ENCODE assay signal across 23 mouse cellular contexts in the genomic region with DNA sequence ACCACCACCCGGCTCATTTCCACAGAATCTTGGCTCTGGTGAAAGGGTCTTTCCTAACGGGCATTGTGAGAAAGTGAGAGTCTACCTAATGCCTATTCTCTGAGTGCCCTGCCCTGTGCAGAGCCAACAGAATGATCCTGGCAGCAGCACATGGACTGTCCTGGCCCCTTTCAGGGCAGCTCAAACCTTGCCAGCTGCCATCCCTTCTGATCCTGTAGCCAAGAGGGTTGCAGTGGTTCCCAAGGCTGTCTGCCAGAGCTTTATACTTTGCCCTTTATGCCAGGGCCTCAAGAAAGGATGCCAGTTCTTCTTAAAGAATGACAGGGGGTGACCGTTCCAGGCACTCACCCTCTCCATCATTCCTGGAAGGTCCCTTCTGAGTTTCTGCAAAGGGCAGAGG. TPM values are rescaled to one million over a fixed set of nuclear protein-coding genes. Genes with fewer than 3 reads are reported as not detected.
A peak's percentile ranks its signal among the peaks of the same experiment; 100 is the strongest.
DNase-seq lines count a peak whose midpoint lies in the region; ATAC-seq and TF ChIP-seq lines count a peak whose summit lies in the region.
"Had no signal": no experiment of that assay in that cellular context is flagged by ENCODE, and none has a peak within 500 bp of the region (broad histone marks: within the 10 kb centered on the region; RNA-seq: fewer than 3 reads in every experiment).

No protein-coding gene starts in this region.

- H3K4me1 ChIP-seq in forebrain, embryonic 14.5 days (ENCODE audit: control insufficient read depth, insufficient read depth, low read length), result no peaks in the 10 kb centered on the region
- H3K4me1 ChIP-seq in forebrain, embryonic 13.5 days, result no peaks in the 10 kb centered on the region
- no peaks in the 10 kb centered on the region for H3K4me1 ChIP-seq in hindbrain, postnatal 0 days (ENCODE audit: insufficient read depth, low read length)
- no peaks in the 10 kb centered on the region for H3K4me1 ChIP-seq in hindbrain, embryonic 12.5 days
- H3K4me1 ChIP-seq in midbrain, postnatal 0 days (ENCODE audit: insufficient read depth, low read length), result no peaks in the 10 kb centered on the region
- no peaks in the 10 kb centered on the region for H3K4me1 ChIP-seq in midbrain, embryonic 13.5 days (replicated peaks)

- no peak for TF ChIP-seq CTCF in hindbrain, postnatal 0 days (IDR thresholded peaks at IDR 0.05; ENCODE audit: low read depth)
- no peak for TF ChIP-seq CTCF in midbrain, postnatal 0 days (IDR thresholded peaks at IDR 0.05)

- no peak for ATAC-seq in forebrain, embryonic 14.5 days
- ATAC-seq in forebrain, embryonic 13.5 days, result no peak
- ATAC-seq in hindbrain, postnatal 0 days, result peak; percentile 77; the same call in 1 of the 2 replicates
- no peak for ATAC-seq in hindbrain, embryonic 12.5 days (ENCODE audit: low FRiP score)
- ATAC-seq in midbrain, postnatal 0 days (ENCODE audit: low FRiP score), result no peak
- ATAC-seq in midbrain, embryonic 13.5 days, result no peak
- ATAC-seq: activated CD4-positive, CD25-positive, alpha-beta regulatory T cell, adult 4 months had no signal

- H3K9me3 ChIP-seq in forebrain, embryonic 14.5 days (replicated peaks; ENCODE audit: control insufficient read depth, low read length), result no peaks in the 10 kb centered on the region
- no peaks in the 10 kb centered on the region for H3K9me3 ChIP-seq in forebrain, embryonic 13.5 days (replicated peaks)
- H3K9me3 ChIP-seq in hindbrain, postnatal 0 days (ENCODE audit: low read length), result no peaks in the 10 kb centered on the region
- H3K9me3 ChIP-seq in hindbrain, embryonic 12.5 days (replicated peaks), result no peaks in the 10 kb centered on the region
- H3K9me3 ChIP-seq in midbrain, postnatal 0 days (ENCODE audit: low read length), result no peaks in the 10 kb centered on the region
- H3K9me3 ChIP-seq in midbrain, embryonic 13.5 days, result no peaks in the 10 kb centered on the region
- H3K9me3 ChIP-seq: embryonic facial prominence, embryonic 15.5 days; hindbrain, embryonic 10.5 days; intestine, embryonic 15.5 days; lung, embryonic 15.5 days; megakaryocyte, embryonic 14.5 days had no signal

- no peak overlapping the region for H3K27ac ChIP-seq in forebrain, embryonic 14.5 days (ENCODE audit: low read depth, low read length)
- no peak overlapping the region for H3K27ac ChIP-seq in forebrain, embryonic 13.5 days
- no peak overlapping the region for H3K27ac ChIP-seq in hindbrain, postnatal 0 days
- no peak overlapping the region for H3K27ac ChIP-seq in hindbrain, embryonic 12.5 days
- no peak overlapping the region for H3K27ac ChIP-seq in midbrain, postnatal 0 days (ENCODE audit: low read depth, low read length)
- no peak overlapping the region for H3K27ac ChIP-seq in midbrain, embryonic 13.5 days
- H3K27ac ChIP-seq: hindbrain, embryonic 10.5 days; intestine, embryonic 15.5 days; layer of hippocampus, adult 2 months; liver, embryonic 14.5 days had no signal

- H3K36me3 ChIP-seq in forebrain, embryonic 14.5 days (ENCODE audit: control insufficient read depth, insufficient read depth, low read length), result no peaks in the 10 kb centered on the region
- no peaks in the 10 kb centered on the region for H3K36me3 ChIP-seq in forebrain, embryonic 13.5 days (ENCODE audit: poor library complexity, severe bottlenecking)
- H3K36me3 ChIP-seq in hindbrain, postnatal 0 days (ENCODE audit: insufficient read depth, low read length), result no peaks in the 10 kb centered on the region
- H3K36me3 ChIP-seq in hindbrain, embryonic 12.5 days, result no peaks in the 10 kb centered on the region
- no peaks in the 10 kb centered on the region for H3K36me3 ChIP-seq in midbrain, postnatal 0 days (ENCODE audit: insufficient read depth, low read length)
- no peaks in the 10 kb centered on the region for H3K36me3 ChIP-seq in midbrain, embryonic 13.5 days
- H3K36me3 ChIP-seq: embryonic facial prominence, embryonic 15.5 days; hindbrain, embryonic 10.5 days; intestine, embryonic 15.5 days; lung, embryonic 15.5 days had no signal

- no peak overlapping the region for H3K4me3 ChIP-seq in forebrain, embryonic 14.5 days (ENCODE audit: low read depth, low read length)
- no peak overlapping the region for H3K4me3 ChIP-seq in forebrain, embryonic 13.5 days
- H3K4me3 ChIP-seq in hindbrain, postnatal 0 days (ENCODE audit: low read length), result no peak overlapping the region
- no peak overlapping the region for H3K4me3 ChIP-seq in hindbrain, embryonic 12.5 days
- no peak overlapping the region for H3K4me3 ChIP-seq in midbrain, postnatal 0 days (ENCODE audit: low read depth, low read length)
- no peak overlapping the region for H3K4me3 ChIP-seq in midbrain, embryonic 13.5 days (replicated peaks)
- H3K4me3 ChIP-seq: embryonic facial prominence, embryonic 15.5 days; hindbrain, embryonic 10.5 days; intestine, embryonic 15.5 days; layer of hippocampus, adult 2 months; lung, embryonic 15.5 days; megakaryocyte, embryonic 14.5 days had no signal

- H3K27me3 ChIP-seq in forebrain, embryonic 14.5 days (replicated peaks; ENCODE audit: control insufficient read depth, insufficient read depth, low read length), result no peaks in the 10 kb centered on the region
- no peaks in the 10 kb centered on the region for H3K27me3 ChIP-seq in forebrain, embryonic 13.5 days
- no peaks in the 10 kb centered on the region for H3K27me3 ChIP-seq in hindbrain, postnatal 0 days (ENCODE audit: insufficient read depth, low read length)
- no peaks in the 10 kb centered on the region for H3K27me3 ChIP-seq in hindbrain, embryonic 12.5 days
- H3K27me3 ChIP-seq in midbrain, postnatal 0 days (ENCODE audit: insufficient read depth, low read length), result no peaks in the 10 kb centered on the region
- no peaks in the 10 kb centered on the region for H3K27me3 ChIP-seq in midbrain, embryonic 13.5 days
- H3K27me3 ChIP-seq: embryonic facial prominence, embryonic 15.5 days; lung, embryonic 15.5 days had no signal

- 57% methylated on average over 3 of the region's 3 CpGs for WGBS in forebrain, embryonic 14.5 days
- WGBS in forebrain, embryonic 13.5 days, result 75% methylated on average over 3 of the region's 3 CpGs
- 51% methylated on average over 3 of the region's 3 CpGs for WGBS in hindbrain, postnatal 0 days
- 84% methylated on average over 3 of the region's 3 CpGs for WGBS in hindbrain, embryonic 12.5 days
- 69% methylated on average over 3 of the region's 3 CpGs for WGBS in midbrain, postnatal 0 days
- WGBS in midbrain, embryonic 13.5 days, result 89% methylated on average over 3 of the region's 3 CpGs

- peak; percentile 30 for DNase-seq in adrenal gland, adult 2 months
- DNase-seq in adrenal gland, adult 18-20 months (ENCODE audit: low spot score in 2 of 2), result no peak
- peak; percentile 49 for DNase-seq in forebrain, embryonic 14.5 days (ENCODE audit: low spot score)
- DNase-seq in hindbrain, postnatal 0 days (ENCODE audit: low spot score), result peak; percentile 65
- peak; percentile 64 for DNase-seq in midbrain, postnatal 0 days (ENCODE audit: low spot score)
- DNase-seq: cerebellum, adult 9-10 months; gastrocnemius, postnatal 10 days; kidney, adult 8-10 months; lung, postnatal 36 days; thymus, adult 18-20 months; thymus, postnatal 36 days had no signal

- no peak overlapping the region for H3K9ac ChIP-seq in forebrain, embryonic 14.5 days (ENCODE audit: low read length)
- no peak overlapping the region for H3K9ac ChIP-seq in forebrain, embryonic 13.5 days
- no peak overlapping the region for H3K9ac ChIP-seq in hindbrain, postnatal 0 days (replicated peaks; ENCODE audit: low read length)
- no peak overlapping the region for H3K9ac ChIP-seq in hindbrain, embryonic 12.5 days
- H3K9ac ChIP-seq in midbrain, postnatal 0 days (replicated peaks; ENCODE audit: low read length, poor library complexity, severe bottlenecking), result no peak overlapping the region
- no peak overlapping the region for H3K9ac ChIP-seq in midbrain, embryonic 13.5 days (replicated peaks)
- H3K9ac ChIP-seq: embryonic facial prominence, embryonic 15.5 days; intestine, embryonic 15.5 days; liver, embryonic 14.5 days; lung, embryonic 15.5 days had no signal

- H3K4me2 ChIP-seq in forebrain, embryonic 14.5 days (ENCODE audit: low read length), result no peak overlapping the region
- H3K4me2 ChIP-seq in forebrain, embryonic 13.5 days, result no peak overlapping the region
- H3K4me2 ChIP-seq in hindbrain, postnatal 0 days (ENCODE audit: low read depth, low read length), result no peak overlapping the region
- no peak overlapping the region for H3K4me2 ChIP-seq in hindbrain, embryonic 12.5 days (replicated peaks)
- no peak overlapping the region for H3K4me2 ChIP-seq in midbrain, postnatal 0 days (ENCODE audit: low read depth, low read length, poor library complexity, severe bottlenecking)
- no peak overlapping the region for H3K4me2 ChIP-seq in midbrain, embryonic 13.5 days (replicated peaks)
- H3K4me2 ChIP-seq: embryonic facial prominence, embryonic 15.5 days; heart, embryonic 11.5 days; lung, embryonic 15.5 days had no signal

RNA-seq across cellular contexts. Expression of gene Cdca8, which starts 10.4 kb away (rescaled TPM):
- 1 to 10 TPM; 2.0 to 4.8 TPM for total RNA-seq in adrenal gland, adult 2 months (2021)
- polyA plus RNA-seq in adrenal gland, adult 2 months (2012; rRNA removed), result 3.7 and 4.1 TPM in 2 replicates
- total RNA-seq in adrenal gland, adult 18-20 months (2021), result 1 to 10 TPM; 2.3 to 2.5 TPM
- polyA plus RNA-seq in forebrain, embryonic 14.5 days (2014; fragmentation: Nextera tagmentation; extraction: Ambion mirVana), result 63.5 and 63.8 TPM in 2 replicates
- 172 and 179 TPM in 2 replicates for polyA plus RNA-seq in forebrain, embryonic 13.5 days (2015; fragmentation: Nextera tagmentation; extraction: Ambion mirVana)
- total RNA-seq in hindbrain, postnatal 0 days (2014; rRNA removed), result 10.8 and 17.1 TPM in 2 replicates
- polyA plus RNA-seq in hindbrain, postnatal 0 days (2015; fragmentation: Nextera tagmentation; extraction: Ambion mirVana), result 28.9 and 35.1 TPM in 2 replicates
- 130 and 135 TPM in 2 replicates for polyA plus RNA-seq in hindbrain, embryonic 12.5 days (2016; fragmentation: Nextera tagmentation; extraction: Ambion mirVana)
- total RNA-seq in midbrain, postnatal 0 days (2014; rRNA removed), result 3.0 and 6.3 TPM in 2 replicates
- polyA plus RNA-seq in midbrain, postnatal 0 days (2015; fragmentation: Nextera tagmentation; extraction: Ambion mirVana), result 10.3 and 14.8 TPM in 2 replicates
- 76.4 and 77.6 TPM in 2 replicates for polyA plus RNA-seq in midbrain, embryonic 13.5 days (2015; fragmentation: Nextera tagmentation; extraction: Ambion mirVana)

RNA-seq across cellular contexts. Expression of gene 9930104L06Rik, which starts 12.6 kb away (rescaled TPM):
- 10 to 100 TPM; 10.3 to 15.3 TPM for total RNA-seq in adrenal gland, adult 2 months (2021)
- polyA plus RNA-seq in adrenal gland, adult 2 months (2012; rRNA removed), result 13.2 and 21.1 TPM in 2 replicates
- 10 to 100 TPM; 12.7 to 14.0 TPM for total RNA-seq in adrenal gland, adult 18-20 months (2021)
- 3.2 and 5.6 TPM in 2 replicates for polyA plus RNA-seq in forebrain, embryonic 14.5 days (2014; fragmentation: Nextera tagmentation; extraction: Ambion mirVana)
- 13.9 and 16.3 TPM in 2 replicates for polyA plus RNA-seq in forebrain, embryonic 13.5 days (2015; fragmentation: Nextera tagmentation; extraction: Ambion mirVana)
- 12.8 and 15.5 TPM in 2 replicates for total RNA-seq in hindbrain, postnatal 0 days (2014; rRNA removed)
- 9.3 and 9.4 TPM in 2 replicates for polyA plus RNA-seq in hindbrain, postnatal 0 days (2015; fragmentation: Nextera tagmentation; extraction: Ambion mirVana)
- 16.7 and 18.1 TPM in 2 replicates for polyA plus RNA-seq in hindbrain, embryonic 12.5 days (2016; fragmentation: Nextera tagmentation; extraction: Ambion mirVana)
- 15.6 and 21.7 TPM in 2 replicates for total RNA-seq in midbrain, postnatal 0 days (2014; rRNA removed)
- polyA plus RNA-seq in midbrain, postnatal 0 days (2015; fragmentation: Nextera tagmentation; extraction: Ambion mirVana), result 8.9 and 9.3 TPM in 2 replicates
- 14.8 and 21.6 TPM in 2 replicates for polyA plus RNA-seq in midbrain, embryonic 13.5 days (2015; fragmentation: Nextera tagmentation; extraction: Ambion mirVana)

RNA-seq across cellular contexts. Expression of gene Rspo1, which starts 36.7 kb away (rescaled TPM):
- 1 to 10 TPM; 5.1 to 7.5 TPM for total RNA-seq in adrenal gland, adult 2 months (2021)
- polyA plus RNA-seq in adrenal gland, adult 2 months (2012; rRNA removed), result 6.8 and 7.1 TPM in 2 replicates
- 1 to 10 TPM; 4.6 to 7.8 TPM for total RNA-seq in adrenal gland, adult 18-20 months (2021)
- polyA plus RNA-seq in forebrain, embryonic 14.5 days (2014; fragmentation: Nextera tagmentation; extraction: Ambion mirVana), result 1.8 and 2.4 TPM in 2 replicates
- polyA plus RNA-seq in forebrain, embryonic 13.5 days (2015; fragmentation: Nextera tagmentation; extraction: Ambion mirVana), result 4.9 and 8.5 TPM in 2 replicates
- total RNA-seq in hindbrain, postnatal 0 days (2014; rRNA removed), result 0.36 and 13.6 TPM in 2 replicates
- polyA plus RNA-seq in hindbrain, postnatal 0 days (2015; fragmentation: Nextera tagmentation; extraction: Ambion mirVana), result 0.74 and 0.95 TPM in 2 replicates
- polyA plus RNA-seq in hindbrain, embryonic 12.5 days (2016; fragmentation: Nextera tagmentation; extraction: Ambion mirVana), result 7.0 and 9.1 TPM in 2 replicates
- 2.5 and 3.0 TPM in 2 replicates for total RNA-seq in midbrain, postnatal 0 days (2014; rRNA removed)
- polyA plus RNA-seq in midbrain, postnatal 0 days (2015; fragmentation: Nextera tagmentation; extraction: Ambion mirVana), result 1.2 and 1.8 TPM in 2 replicates
- 3.5 and 7.6 TPM in 2 replicates for polyA plus RNA-seq in midbrain, embryonic 13.5 days (2015; fragmentation: Nextera tagmentation; extraction: Ambion mirVana)
- polyA plus RNA-seq: activated CD4-positive, CD25-positive, alpha-beta regulatory T cell, adult 4 months had no signal

Comparison
In these comparisons a context has a peak if more than half of its experiments do, and no peak if none do; other contexts are left out.
1. DNase-seq: peak in adrenal gland, adult 2 months (single experiment), forebrain, embryonic 14.5 days (single experiment), hindbrain, postnatal 0 days (single experiment) and midbrain, postnatal 0 days (single experiment); none in adrenal gland, adult 18-20 months (0 of 2).